Mouse (Mus musculus) MEL (cell line): ENCODE results near the gene Acox3. TPM values are rescaled to one million over a fixed set of nuclear protein-coding genes. Genes with fewer than 3 reads are reported as not detected.

Experiments used
- DNase-seq: peaks from one replicate; pipeline ENCODE4 v3.0.0; 2011; ENCODE audit warnings: low read depth, low spot score
- H3K27ac ChIP-seq: 2 replicates; pipeline ENCODE4 v1.5.1; 2012; ENCODE audit warnings: low read depth, mild to moderate bottlenecking, control low read depth, low read length, moderate library complexity; ENCODE audit not compliant: control insufficient read depth
- H3K27me3 ChIP-seq, 2 experiments: fragments of 150-350 bp in 1 of 2; sonication (generic) in 1 of 2; 2 replicates each; pipeline ENCODE4 v1.6.1; 2012; ENCODE audit warnings: low read length in 2 of 2, mild to moderate bottlenecking in 2 of 2, improper control_type of control experiment in 1 of 2, moderate library complexity in 1 of 2; ENCODE audit not compliant: insufficient read depth in 2 of 2, control insufficient read depth in 1 of 2
- H3K36me3 ChIP-seq, 2 experiments: 2 replicates each; pipeline ENCODE4 v1.6.1; 2012 to 2014; ENCODE audit warnings: low read length in 2 of 2, improper control_type of control experiment in 1 of 2, inconsistent platforms in 1 of 2, mild to moderate bottlenecking in 1 of 2; ENCODE audit not compliant: insufficient read depth in 2 of 2, control insufficient read depth in 1 of 2
- H3K4me1 ChIP-seq, 2 experiments: fragments of 150-350 bp in 1 of 2; sonication (generic) in 1 of 2; 2 replicates each; pipeline ENCODE4 v1.6.1; 2012; ENCODE audit warnings: low read length in 2 of 2, improper control_type of control experiment in 1 of 2, mild to moderate bottlenecking in 1 of 2; ENCODE audit not compliant: insufficient read depth in 2 of 2, control insufficient read depth in 1 of 2
- H3K4me3 ChIP-seq, 2 experiments: fragments of 150-350 bp in 1 of 2; sonication (generic) in 1 of 2; 2 replicates each; pipeline ENCODE4 v1.5.1; 2012; ENCODE audit warnings: low read depth in 2 of 2, low read length in 2 of 2, mild to moderate bottlenecking in 2 of 2, moderate library complexity in 2 of 2, control low read depth in 1 of 2, improper control_type of control experiment in 1 of 2; ENCODE audit not compliant: control insufficient read depth in 1 of 2, insufficient read depth in 1 of 2
- H3K79me2 ChIP-seq: 2 replicates; pipeline ENCODE4 v1.6.1; 2012; ENCODE audit warnings: mild to moderate bottlenecking, low read length, moderate library complexity; ENCODE audit not compliant: control insufficient read depth, poor library complexity, insufficient read depth
- H3K9ac ChIP-seq: 2 replicates; pipeline ENCODE4 v1.6.1; 2012; ENCODE audit warnings: low read depth, mild to moderate bottlenecking, control low read depth, low read length, moderate library complexity; ENCODE audit not compliant: control insufficient read depth, poor library complexity, severe bottlenecking
- H3K9me3 ChIP-seq: fragments of 150-350 bp; sonication (generic); replicated peaks from 2 replicates; pipeline ENCODE4 v1.6.1; 2012; ENCODE audit warnings: mild to moderate bottlenecking, low read length, improper control_type of control experiment, moderate library complexity; ENCODE audit not compliant: insufficient read depth
- CTCF ChIP-seq, 3 experiments: IDR thresholded peaks in 2 of 3; conservative IDR thresholded peaks in 1 of 3; 2 replicates each; pipeline ENCODE4 v1.5.1; 2011 to 2012; ENCODE audit warnings: low read length in 3 of 3, low read depth in 2 of 3, mild to moderate bottlenecking in 2 of 3, improper control_type of control experiment in 1 of 3, inconsistent platforms in 1 of 3, mixed read lengths in 1 of 3, moderate library complexity in 1 of 3; ENCODE audit not compliant: control insufficient read depth in 1 of 3, insufficient read depth in 1 of 3, poor library complexity in 1 of 3, severe bottlenecking in 1 of 3
- E2F4 ChIP-seq: IDR thresholded peaks from 2 replicates; pipeline ENCODE4 v1.6.1; 2011; ENCODE audit warnings: low read depth, low read length, improper control_type of control experiment, borderline replicate concordance
- ELF1 ChIP-seq: IDR thresholded peaks from 2 replicates; pipeline ENCODE4 v1.6.1; 2014; ENCODE audit warnings: low read depth, mild to moderate bottlenecking, inconsistent platforms, low read length, improper control_type of control experiment, moderate library complexity
- EP300 ChIP-seq, 2 experiments: IDR thresholded peaks; 2 replicates each; pipeline ENCODE4 v1.6.1; 2011; ENCODE audit warnings: improper control_type of control experiment in 2 of 2, low read length in 2 of 2, low read depth in 1 of 2, mild to moderate bottlenecking in 1 of 2
- ETS1 ChIP-seq: IDR thresholded peaks from 2 replicates; pipeline ENCODE4 v1.6.1; 2012; ENCODE audit warnings: low read depth, mild to moderate bottlenecking, inconsistent platforms, low read length, improper control_type of control experiment, moderate library complexity
- GABPA ChIP-seq: IDR thresholded peaks from 2 replicates; pipeline ENCODE4 v1.6.1; 2012; ENCODE audit warnings: low read depth, mild to moderate bottlenecking, inconsistent platforms, low read length, improper control_type of control experiment, moderate library complexity
- GATA1 ChIP-seq: IDR thresholded peaks from 2 replicates; pipeline ENCODE4 v1.6.1; 2011; ENCODE audit warnings: low read depth, low read length, improper control_type of control experiment
- JUND ChIP-seq: IDR thresholded peaks from 2 replicates; pipeline ENCODE4 v1.6.1; 2011; ENCODE audit warnings: low read depth, mild to moderate bottlenecking, improper control_type of control experiment, low read length
- KAT2A ChIP-seq: conservative IDR thresholded peaks from 2 replicates; pipeline ENCODE4 v1.6.1; 2012; ENCODE audit warnings: low read depth, low read length, improper control_type of control experiment, inconsistent platforms
- MAFK ChIP-seq: IDR thresholded peaks from 2 replicates; pipeline ENCODE4 v1.6.1; 2011; ENCODE audit warnings: low read depth, mild to moderate bottlenecking, low read length, improper control_type of control experiment, borderline replicate concordance
- MYC ChIP-seq: IDR thresholded peaks from 2 replicates; pipeline ENCODE4 v1.6.1; 2011; ENCODE audit warnings: low read depth, mild to moderate bottlenecking, low read length, improper control_type of control experiment, moderate library complexity
- NRF1 ChIP-seq: IDR thresholded peaks from 2 replicates; pipeline ENCODE4 v1.6.1; 2014; ENCODE audit warnings: low read depth, mild to moderate bottlenecking, inconsistent platforms, low read length, improper control_type of control experiment, moderate library complexity; ENCODE audit not compliant: poor library complexity, insufficient read depth, severe bottlenecking
- POLR2AphosphoS5 ChIP-seq: IDR thresholded peaks from 2 replicates; pipeline ENCODE4 v1.6.1; 2012; ENCODE audit warnings: low read depth, borderline replicate concordance, mild to moderate bottlenecking, inconsistent platforms, low read length, moderate library complexity, mixed read lengths
- RAD21 ChIP-seq: IDR thresholded peaks from 2 replicates; pipeline ENCODE4 v1.6.1; 2011; ENCODE audit warnings: mild to moderate bottlenecking, low read depth, low read length, improper control_type of control experiment
- RCOR1 ChIP-seq: IDR thresholded peaks from 2 replicates; pipeline ENCODE4 v1.6.1; 2012; ENCODE audit warnings: low read depth, mild to moderate bottlenecking, inconsistent platforms, low read length, improper control_type of control experiment
- SIN3A ChIP-seq: IDR thresholded peaks from 2 replicates; pipeline ENCODE4 v1.6.1; 2012; ENCODE audit warnings: low read length, improper control_type of control experiment, inconsistent platforms
- TBP ChIP-seq: IDR thresholded peaks from 2 replicates; pipeline ENCODE4 v1.8.0; 2011; ENCODE audit warnings: low read depth, low read length, improper control_type of control experiment
- TCF12 ChIP-seq: IDR thresholded peaks from 2 replicates; pipeline ENCODE4 v1.6.1; 2014; ENCODE audit warnings: low read depth, mild to moderate bottlenecking, inconsistent platforms, low read length, improper control_type of control experiment, moderate library complexity
- UBTF ChIP-seq: IDR thresholded peaks from 2 replicates; pipeline ENCODE4 v1.6.1; 2012; ENCODE audit warnings: low read depth, mild to moderate bottlenecking, inconsistent platforms, low read length, improper control_type of control experiment, moderate library complexity, borderline replicate concordance; ENCODE audit not compliant: insufficient read depth
- ZMIZ1 ChIP-seq: IDR thresholded peaks from 2 replicates; pipeline ENCODE4 v1.6.1; 2012; ENCODE audit warnings: low read depth, mild to moderate bottlenecking, inconsistent platforms, low read length, improper control_type of control experiment, moderate library complexity
- polyA plus RNA-seq, 2 experiments: library from polyadenylated mRNA; stranded (reverse) in 1 of 2; unstranded in 1 of 2; fragments of >175 nt in 1 of 2; fragments of >200 nt in 1 of 2; gene quantifications; 2 replicates each; pipeline versions ENCODE4 v1.2.1 to v1.2.4; 2012; ENCODE audit warnings: low replicate concordance in 2 of 2, low read depth in 1 of 2; ENCODE audit not compliant: insufficient read length in 2 of 2, insufficient read depth in 1 of 2, missing spikeins in 1 of 2
- total RNA-seq: library from RNA; depleted of rRNA; stranded (reverse); fragments of 300-350 nt; gene quantifications from 2 replicates; pipeline ENCODE4 v1.2.3, GENCODE M21; 2012

Acox3 gene
- total and polyA plus RNA-seq, 3 experiments, result 6.5 to 11.4 TPM; not detected in 1

DNA sequence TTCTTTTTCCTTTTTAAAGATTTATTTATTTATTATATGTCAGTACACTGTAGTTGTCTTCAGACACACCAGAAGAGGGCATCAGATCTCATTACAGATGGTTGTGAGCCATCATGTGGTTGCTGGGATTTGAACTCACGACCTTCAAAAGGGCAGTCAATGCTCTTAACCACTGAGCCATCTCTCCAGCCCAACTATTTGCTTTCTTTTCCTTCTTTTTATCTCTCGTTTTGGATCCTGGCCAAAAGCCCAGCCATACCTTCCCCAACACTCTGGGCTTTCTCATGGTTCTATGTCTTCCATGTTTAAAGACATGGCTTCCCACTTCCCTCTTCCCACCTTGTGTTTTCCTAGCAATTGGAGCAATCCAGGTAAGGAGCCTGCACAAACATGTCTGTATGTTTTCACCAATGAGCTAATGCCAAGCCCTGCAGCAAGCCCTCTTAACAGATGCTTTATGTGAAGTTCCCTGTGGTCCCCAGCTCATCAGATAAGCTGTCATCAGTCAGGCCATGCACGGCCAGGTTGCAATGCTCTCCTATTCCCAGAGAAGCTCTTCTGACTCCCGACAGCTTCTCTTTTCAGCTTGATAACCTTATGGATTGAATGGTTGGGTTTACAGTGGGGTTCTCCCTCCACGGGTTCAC, 3.5 kb upstream of the Acox3 start:
- Histone ChIP-seq H3K27ac (peak overlapping the region; percentile 31), H3K4me3 (peak overlapping the region; percentile 6 to 45), H3K79me2 (peaks cover 6% of the 10 kb centered on the region), H3K36me3 (peaks cover 0 to 19% of the 10 kb centered on the region in 2 experiments; a peak in 2 of 4 replicates), H3K9ac (peak overlapping the region; percentile 37), H3K4me1 (peaks cover 6 to 37% of the 10 kb centered on the region in 2 experiments; a peak in 3 of 4 replicates), H3K27me3 (no peaks in the 10 kb centered on the region), H3K9me3 (no peaks in the 10 kb centered on the region)
- peak; percentile 70; the same call in 1 of the 2 replicates for TF ChIP-seq ELF1
- peak in 1 of 2 experiments; percentile 34; a peak in 2 of 4 replicates for TF ChIP-seq EP300 (IDR thresholded peaks at IDR 0.05; ENCODE audit: low read depth in 1 of 2, low read length in 2 of 2)
- TF ChIP-seq POLR2AphosphoS5, result no peak
- no peak for TF ChIP-seq MYC
- TF ChIP-seq TCF12, result no peak
- TF ChIP-seq KAT2A, result peak; percentile 55; the same call in 1 of the 2 replicates
- peak; percentile 93 for TF ChIP-seq MAFK
- no peak for TF ChIP-seq RAD21
- peak; percentile 83 for TF ChIP-seq GATA1
- TF ChIP-seq TBP, result peak; percentile 99
- peak; percentile 84 for DNase-seq

DNA sequence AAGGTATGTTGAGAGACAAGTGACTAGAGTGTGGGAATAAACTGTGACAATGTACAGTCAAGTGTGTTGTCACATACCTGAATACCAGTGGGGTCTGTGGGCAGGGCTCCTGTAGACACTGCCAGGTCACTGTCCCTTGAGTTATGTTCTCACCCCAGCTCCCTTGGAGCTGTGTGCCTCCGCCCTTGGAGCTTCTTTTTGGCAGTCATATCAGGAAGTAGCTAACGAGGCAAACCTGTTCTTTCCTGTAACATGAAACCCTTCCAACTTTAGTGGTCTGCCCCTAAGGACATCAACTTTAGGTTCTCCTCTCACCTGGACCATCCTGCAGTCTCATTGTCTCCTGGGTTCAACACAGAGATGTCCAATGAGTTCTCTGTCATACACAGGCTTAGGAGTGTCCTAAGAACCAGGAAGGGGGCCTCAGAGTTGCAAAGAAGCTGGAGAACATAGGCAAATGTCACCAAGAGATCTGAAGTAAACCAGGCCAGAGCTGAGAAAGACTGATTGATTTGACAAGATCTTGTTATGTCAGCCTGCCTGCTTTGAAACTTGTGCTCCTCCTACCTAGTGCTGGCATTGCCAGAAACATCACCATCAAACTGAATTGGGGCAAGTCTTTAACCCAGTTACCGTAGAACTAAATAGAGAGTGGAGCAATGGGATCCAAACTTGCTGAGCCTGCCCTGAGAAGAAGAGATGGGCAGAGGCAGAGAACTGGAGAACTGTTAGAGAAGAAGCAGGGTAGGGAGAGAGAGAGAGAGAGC, 2.5 kb upstream of the Acox3 start:
- TF ChIP-seq ELF1, result peak; percentile 88
- no peak for TF ChIP-seq SIN3A
- Histone ChIP-seq H3K4me3 (peak overlapping the region; percentile 6 to 45), H3K4me1 (peaks cover 6 to 37% of the 10 kb centered on the region in 2 experiments; a peak in 3 of 4 replicates), H3K9ac (peak overlapping the region; percentile 37), H3K9me3 (no peaks in the 10 kb centered on the region), H3K36me3 (peaks cover 0 to 18% of the 10 kb centered on the region in 2 experiments; a peak in 2 of 4 replicates), H3K27ac (peak overlapping the region; percentile 31), H3K27me3 (no peaks in the 10 kb centered on the region), H3K79me2 (no peaks in the 10 kb centered on the region; the same call in 1 of the 2 replicates)
- DNase-seq, result peak; percentile 74

DNA sequence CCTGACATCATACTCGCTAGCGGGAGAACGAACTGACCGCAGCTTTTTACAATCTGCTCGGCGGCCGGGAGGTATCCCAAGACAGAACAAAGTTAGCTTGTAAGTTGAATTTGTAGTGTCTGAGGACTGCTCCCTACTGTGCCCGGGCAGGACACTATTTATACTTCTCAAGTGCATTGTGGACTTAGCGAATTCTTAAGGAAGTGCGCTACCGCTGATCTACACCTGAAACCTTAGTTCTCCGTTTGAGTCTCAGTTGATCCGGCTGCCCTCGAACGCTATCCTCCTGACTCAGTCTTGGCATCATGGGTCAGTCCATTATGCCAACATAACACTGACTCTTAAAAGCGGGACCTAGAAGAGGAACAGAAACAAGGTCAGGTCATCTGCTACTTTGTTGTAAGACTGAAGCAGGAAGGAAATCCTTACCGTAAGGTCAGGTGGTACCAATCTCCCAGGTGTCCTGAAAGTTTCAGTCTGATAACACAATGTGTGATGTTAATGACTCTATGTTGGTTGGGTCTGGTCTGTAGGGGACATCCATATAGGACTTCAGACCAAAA, 462 bp downstream of the Acox3 start:
- peaks cover 0 to 16% of the 10 kb centered on the region in 2 experiments; a peak in 2 of 4 replicates for H3K36me3 ChIP-seq
- DNase-seq, result no peak
- H3K79me2 ChIP-seq, result no peaks in the 10 kb centered on the region; the same call in 1 of the 2 replicates
- H3K4me3 ChIP-seq, result peak overlapping the region; percentile 82 to 87
- no peaks in the 10 kb centered on the region for H3K9me3 ChIP-seq
- no peaks in the 10 kb centered on the region for H3K27me3 ChIP-seq
- peak overlapping the region; percentile 3; the same call in 1 of the 2 replicates for H3K27ac ChIP-seq
- H3K9ac ChIP-seq, result peak overlapping the region; percentile 72
- H3K4me1 ChIP-seq, result peaks cover 6 to 30% of the 10 kb centered on the region in 2 experiments; a peak in 3 of 4 replicates
- TF ChIP-seq GABPA, result no peak
- TF ChIP-seq NRF1, result 0 out of 2 replicates have a peak, but pooled peaks have one; percentile 11
- TF ChIP-seq E2F4, result peak; percentile 64; the same call in 1 of the 2 replicates
- TF ChIP-seq RCOR1, result no peak
- TF ChIP-seq JUND, result 0 out of 2 replicates have a peak, but pooled peaks have one; percentile 42
- no peak for TF ChIP-seq POLR2AphosphoS5
- TF ChIP-seq ZMIZ1, result 0 out of 2 replicates have a peak, but pooled peaks have one; percentile 34
- no peak; the same call in 1 of the 2 replicates for TF ChIP-seq KAT2A
- 0 out of 2 replicates have a peak, but pooled peaks have one; percentile 13 for TF ChIP-seq TCF12
- peak; percentile 29 to 49; a peak in 2 of 4 replicates for TF ChIP-seq EP300 (IDR thresholded peaks at IDR 0.05; ENCODE audit: low read depth in 1 of 2, low read length in 2 of 2)
- TF ChIP-seq ETS1, result peak; percentile 12; the same call in 1 of the 2 replicates
- no peak for TF ChIP-seq CTCF (IDR thresholded peaks at IDR 0.05 in 2 of 3, conservative IDR thresholded peaks at IDR 0.05 in 1 of 3; ENCODE audit: control insufficient read depth in 1 of 3, insufficient read depth in 1 of 3, low read depth in 2 of 3, low read length in 3 of 3, poor library complexity in 1 of 3, severe bottlenecking in 1 of 3)
- no peak for TF ChIP-seq GATA1
- TF ChIP-seq UBTF, result no peak
